Mouse (Mus musculus): ENCODE results near the gene Fasl. TPM values are rescaled to one million over a fixed set of nuclear protein-coding genes. Genes with fewer than 3 reads are reported as not detected.

Gene Fasl
- total and polyA plus RNA-seq, 2 experiments from 2014 or later = 0.56 to 0.63 TPM

- TF ChIP-seq CTCF (IDR thresholded peaks at IDR 0.05; ENCODE audit: low read depth) = no peak
- Histone ChIP-seq H3K36me3 (ENCODE audit: insufficient read depth, low read length) (no peaks in the 10 kb centered on the region), H3K9me3 (ENCODE audit: low read length) (no peaks in the 10 kb centered on the region), H3K27me3 (ENCODE audit: insufficient read depth, low read length) (no peaks in the 10 kb centered on the region), H3K27ac (no peak overlapping the region), H3K4me3 (ENCODE audit: low read length) (no peak overlapping the region), H3K4me2 (ENCODE audit: low read depth, low read length) (no peak overlapping the region), H3K4me1 (ENCODE audit: insufficient read depth, low read length) (no peaks in the 10 kb centered on the region), H3K9ac (replicated peaks; ENCODE audit: low read length) (no peak overlapping the region)
- DNase-seq (ENCODE audit: low spot score) = no peak
- ATAC-seq = no peak
Measured at GRCm38 (mm10) chr1:161799791-161800190, 11.5 kb upstream of the Fasl start.

- H3K36me3 ChIP-seq (ENCODE audit: insufficient read depth, low read length) = no peaks in the 10 kb centered on the region
- H3K4me1 ChIP-seq (ENCODE audit: insufficient read depth, low read length) = no peaks in the 10 kb centered on the region
- H3K4me3 ChIP-seq (ENCODE audit: low read length) = no peak overlapping the region
- no peak for TF ChIP-seq CTCF (IDR thresholded peaks at IDR 0.05; ENCODE audit: low read depth)
- no peak overlapping the region for H3K9ac ChIP-seq (replicated peaks; ENCODE audit: low read length)
- WGBS = 93% methylated on average over 3 of the region's 3 CpGs
- no peak overlapping the region for H3K4me2 ChIP-seq (ENCODE audit: low read depth, low read length)
- no peaks in the 10 kb centered on the region for H3K27me3 ChIP-seq (ENCODE audit: insufficient read depth, low read length)
- no peak overlapping the region for H3K27ac ChIP-seq
- no peak for ATAC-seq
- no peak for DNase-seq (ENCODE audit: low spot score)
- H3K9me3 ChIP-seq (ENCODE audit: low read length) = no peaks in the 10 kb centered on the region
Measured at GRCm38 (mm10) chr1:161798866-161799265, 10.6 kb upstream of the Fasl start.

GRCm38 (mm10) chr1:161794447-161795211 lies 6.3 kb upstream of the Fasl start:
- no peaks in the 10 kb centered on the region for H3K27me3 ChIP-seq (ENCODE audit: insufficient read depth, low read length)
- H3K9ac ChIP-seq (replicated peaks; ENCODE audit: low read length) = no peak overlapping the region
- no peak overlapping the region for H3K4me3 ChIP-seq (ENCODE audit: low read length)
- no peak overlapping the region for H3K27ac ChIP-seq
- ATAC-seq (no peak), DNase-seq (ENCODE audit: low spot score) (no peak)
- 87% methylated on average over 10 of the region's 10 CpGs for WGBS
- H3K36me3 ChIP-seq (ENCODE audit: insufficient read depth, low read length) = no peaks in the 10 kb centered on the region
- no peaks in the 10 kb centered on the region for H3K4me1 ChIP-seq (ENCODE audit: insufficient read depth, low read length)
- no peak for TF ChIP-seq CTCF (IDR thresholded peaks at IDR 0.05; ENCODE audit: low read depth)
- no peak overlapping the region for H3K4me2 ChIP-seq (ENCODE audit: low read depth, low read length)
- H3K9me3 ChIP-seq (ENCODE audit: low read length) = no peaks in the 10 kb centered on the region

DNA sequence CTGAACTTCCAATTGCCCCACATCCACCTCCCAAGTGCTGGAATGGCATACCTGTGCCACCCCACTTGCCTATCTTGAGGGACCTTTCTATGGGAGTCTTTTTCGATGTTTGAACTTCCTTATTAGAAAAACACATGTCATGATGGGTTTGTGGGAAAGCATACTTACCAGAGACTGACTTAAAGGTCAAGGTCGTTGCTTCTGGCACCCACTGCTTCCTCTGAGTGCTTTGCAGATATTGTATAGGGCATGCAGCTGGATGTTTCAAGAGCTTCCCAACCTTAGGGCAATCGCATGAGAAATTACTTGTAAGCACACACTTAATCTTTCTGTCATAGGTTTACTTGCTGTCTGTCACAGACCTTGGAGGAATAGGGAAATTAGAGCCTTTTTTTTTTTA lies 5.0 kb upstream of the Fasl start:
- DNase-seq (ENCODE audit: low spot score) (no peak), ATAC-seq (no peak)
- Histone ChIP-seq H3K4me3 (ENCODE audit: low read length) (no peak overlapping the region), H3K4me2 (ENCODE audit: low read depth, low read length) (no peak overlapping the region), H3K36me3 (ENCODE audit: insufficient read depth, low read length) (no peaks in the 10 kb centered on the region), H3K9ac (replicated peaks; ENCODE audit: low read length) (no peak overlapping the region), H3K27ac (no peak overlapping the region), H3K27me3 (ENCODE audit: insufficient read depth, low read length) (no peaks in the 10 kb centered on the region), H3K4me1 (ENCODE audit: insufficient read depth, low read length) (no peaks in the 10 kb centered on the region), H3K9me3 (ENCODE audit: low read length) (no peaks in the 10 kb centered on the region)
- TF ChIP-seq CTCF (IDR thresholded peaks at IDR 0.05; ENCODE audit: low read depth) = no peak
- WGBS = 83% methylated on average over 3 of the region's 3 CpGs

DNA sequence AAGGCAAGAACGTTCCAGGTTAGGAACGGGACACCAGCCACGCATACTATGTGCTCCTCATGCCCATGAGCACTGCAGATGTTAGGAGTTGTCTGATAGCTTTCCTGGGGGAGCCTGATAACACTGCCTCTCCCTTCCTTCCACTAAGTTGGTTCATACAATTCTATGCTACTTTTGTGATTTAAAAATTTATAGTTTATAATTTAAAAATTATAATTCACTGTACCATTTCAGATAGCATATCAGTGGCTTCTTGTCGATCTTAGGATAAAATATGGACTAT lies 4.3 kb upstream of the Fasl start:
- Histone ChIP-seq H3K9ac (replicated peaks; ENCODE audit: low read length) (no peak overlapping the region), H3K9me3 (ENCODE audit: low read length) (no peaks in the 10 kb centered on the region), H3K27ac (no peak overlapping the region), H3K4me3 (ENCODE audit: low read length) (no peak overlapping the region), H3K36me3 (ENCODE audit: insufficient read depth, low read length) (no peaks in the 10 kb centered on the region), H3K27me3 (ENCODE audit: insufficient read depth, low read length) (no peaks in the 10 kb centered on the region), H3K4me2 (ENCODE audit: low read depth, low read length) (no peak overlapping the region), H3K4me1 (ENCODE audit: insufficient read depth, low read length) (no peaks in the 10 kb centered on the region)
- no peak for DNase-seq (ENCODE audit: low spot score)
- WGBS = 90% methylated on average over 4 of the region's 4 CpGs
- ATAC-seq = no peak
- TF ChIP-seq CTCF (IDR thresholded peaks at IDR 0.05; ENCODE audit: low read depth) = no peak

DNA sequence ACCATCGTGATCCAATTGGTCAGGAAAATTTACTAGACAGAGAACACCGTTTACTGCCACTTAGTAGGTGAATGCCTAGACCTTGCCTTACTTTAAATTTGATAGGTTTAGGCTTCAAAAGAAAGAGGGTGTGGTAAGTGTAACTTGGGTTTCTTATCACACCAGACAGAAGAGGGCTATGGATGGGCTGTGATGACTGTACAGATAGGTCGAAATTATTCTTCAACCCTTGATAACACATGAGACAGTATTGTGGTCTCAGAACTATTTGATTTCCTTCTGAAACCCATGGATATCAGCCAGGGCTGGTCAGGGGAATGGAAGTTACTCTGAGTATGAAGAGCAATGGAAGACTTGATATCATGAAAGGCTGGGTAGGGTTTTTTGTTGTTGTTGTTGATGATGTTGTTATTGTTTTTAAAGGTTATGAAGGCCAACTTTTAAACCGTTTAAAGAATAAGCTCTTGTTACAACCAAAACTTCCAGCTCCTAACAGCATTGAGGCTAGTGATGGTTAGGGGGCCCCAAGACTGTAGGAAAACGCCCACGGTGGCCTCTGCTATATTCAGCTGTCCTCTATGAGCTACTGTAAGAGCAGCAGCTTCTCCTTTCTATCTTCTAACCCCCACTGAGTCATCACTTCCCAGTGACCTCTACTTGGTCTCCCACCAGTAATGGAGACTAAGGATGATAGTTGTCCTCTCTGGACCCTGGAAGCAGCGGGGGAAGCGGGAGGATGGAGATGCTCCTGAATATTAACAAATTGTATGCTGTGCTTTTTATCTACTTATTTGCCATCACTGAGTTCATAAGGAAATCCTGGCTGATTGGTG lies 3.8 kb upstream of the Fasl start:
- TF ChIP-seq CTCF (IDR thresholded peaks at IDR 0.05; ENCODE audit: low read depth) = no peak
- H3K27ac ChIP-seq = no peak overlapping the region
- 92% methylated on average over 8 of the region's 8 CpGs for WGBS
- H3K27me3 ChIP-seq (ENCODE audit: insufficient read depth, low read length) = no peaks in the 10 kb centered on the region
- DNase-seq (ENCODE audit: low spot score) = no peak
- ATAC-seq = no peak
- H3K4me3 ChIP-seq (ENCODE audit: low read length) = no peak overlapping the region
- H3K36me3 ChIP-seq (ENCODE audit: insufficient read depth, low read length) = no peaks in the 10 kb centered on the region
- no peaks in the 10 kb centered on the region for H3K9me3 ChIP-seq (ENCODE audit: low read length)
- H3K9ac ChIP-seq (replicated peaks; ENCODE audit: low read length) = no peak overlapping the region
- no peaks in the 10 kb centered on the region for H3K4me1 ChIP-seq (ENCODE audit: insufficient read depth, low read length)
- H3K4me2 ChIP-seq (ENCODE audit: low read depth, low read length) = no peak overlapping the region

- Histone ChIP-seq H3K27me3 (ENCODE audit: insufficient read depth, low read length) (no peaks in the 10 kb centered on the region), H3K27ac (no peak overlapping the region), H3K9me3 (ENCODE audit: low read length) (no peaks in the 10 kb centered on the region), H3K4me1 (ENCODE audit: insufficient read depth, low read length) (no peaks in the 10 kb centered on the region), H3K9ac (replicated peaks; ENCODE audit: low read length) (no peak overlapping the region), H3K4me2 (ENCODE audit: low read depth, low read length) (no peak overlapping the region), H3K4me3 (ENCODE audit: low read length) (no peak overlapping the region), H3K36me3 (ENCODE audit: insufficient read depth, low read length) (no peaks in the 10 kb centered on the region)
- TF ChIP-seq CTCF (IDR thresholded peaks at IDR 0.05; ENCODE audit: low read depth) = no peak
- DNase-seq (ENCODE audit: low spot score) (no peak), ATAC-seq (no peak)
- whole genome bisulfite sequencing = 86% methylated on average over 2 of the region's 2 CpGs
Measured at GRCm38 (mm10) chr1:161782725-161783124, 5.6 kb downstream of the Fasl start.
